Mouse (Mus musculus) stomach, postnatal 0 days (tissue): ENCODE measurements around the gene Col19a1. TPM values are rescaled to one million over a fixed set of nuclear protein-coding genes. Genes with fewer than 3 reads are reported as not detected.

ENCODE experiments used
- ATAC-seq: fragments of 200-750 bp; cut with Nextera tagmentation; 2 replicates; pipeline ENCODE4 v1.8.0; 2017; ENCODE audit not compliant: low FRiP score, low TSS enrichment
- DNase-seq: peaks from one replicate; pipeline ENCODE4 v3.0.0-alpha.2; 2016; ENCODE audit warnings: low spot score
- H3K27ac ChIP-seq: fragments of 300-500 bp; sonication (generic); replicated peaks from 2 replicates; pipeline ENCODE4 v1.5.1; 2014; ENCODE audit warnings: mild to moderate bottlenecking, control low read depth
- H3K27me3 ChIP-seq: fragments of 300-500 bp; sonication (generic); 2 replicates; pipeline ENCODE4 v1.6.1; 2014; ENCODE audit warnings: low read length; ENCODE audit not compliant: control insufficient read depth, insufficient read depth
- H3K36me3 ChIP-seq: fragments of 300-500 bp; sonication (generic); 2 replicates; pipeline ENCODE4 v1.6.1; 2014; ENCODE audit warnings: low read length, mixed read lengths; ENCODE audit not compliant: control insufficient read depth, insufficient read depth
- H3K4me1 ChIP-seq: fragments of 300-500 bp; sonication (generic); replicated peaks from 2 replicates; pipeline ENCODE4 v1.6.1; 2014; ENCODE audit warnings: antibody characterized with exemption; ENCODE audit not compliant: control insufficient read depth, insufficient read depth
- H3K4me2 ChIP-seq: fragments of 300-500 bp; sonication (generic); replicated peaks from 2 replicates; pipeline ENCODE4 v1.6.1; 2014; ENCODE audit warnings: low read depth, mild to moderate bottlenecking, control low read depth, moderate library complexity
- H3K4me3 ChIP-seq: fragments of 300-500 bp; sonication (generic); 2 replicates; pipeline ENCODE4 v1.5.1; 2014; ENCODE audit warnings: low read depth, low read length, control low read depth
- H3K9ac ChIP-seq: fragments of 300-500 bp; sonication (generic); 2 replicates; pipeline ENCODE4 v1.6.1; 2014; ENCODE audit warnings: mild to moderate bottlenecking, low read length, control low read depth, mixed read lengths
- H3K9me3 ChIP-seq: fragments of 300-500 bp; sonication (generic); 2 replicates; pipeline ENCODE4 v1.6.1; 2016; ENCODE audit warnings: low read length; ENCODE audit not compliant: control insufficient read depth
- CTCF ChIP-seq: IDR thresholded peaks from 2 replicates; pipeline ENCODE4 v1.5.1; 2016; ENCODE audit warnings: antibody characterized with exemption, low read depth, mild to moderate bottlenecking, moderate library complexity
- EP300 ChIP-seq: optimal IDR thresholded peaks from 2 replicates; pipeline ENCODE3; 2016; ENCODE audit warnings: antibody characterized with exemption
- WGBS: fragments of 180-500 bp; shearing (Covaris S2); extraction: QIAGEN DNeasy Blood & Tissue Kit; methylation state at CpG from one replicate; pipeline ENCODE4 v1.1.7; 2014; 5-methylcytosine and 5-hydroxymethylcytosine counted together
- polyA plus RNA-seq: library from polyadenylated mRNA; unstranded; fragments of >200 nt; fragmentation: Nextera tagmentation; extraction: Ambion mirVana; gene quantifications from 2 replicates; pipeline ENCODE4 v1.2.1, GENCODE M21; 2015

Gene Col19a1
- polyA plus RNA-seq, 1 experiment from 2014 or later: 3.6 TPM

- Histone ChIP-seq H3K9ac (no peak overlapping the region), H3K4me2 (no peak overlapping the region), H3K4me1 (no peaks in the 10 kb centered on the region), H3K9me3 (no peaks in the 10 kb centered on the region), H3K27me3 (no peaks in the 10 kb centered on the region), H3K27ac (no peak overlapping the region), H3K4me3 (no peak overlapping the region), H3K36me3 (no peaks in the 10 kb centered on the region)
- ATAC-seq: no peak
- TF ChIP-seq EP300 (no peak), CTCF (no peak)
- no peak for DNase-seq
- WGBS: 75% methylated on average over 4 of the region's 4 CpGs
Measured at GRCm38 (mm10) chr1:24225825-24226526, 361.3 kb downstream of the Col19a1 start.

GRCm38 (mm10) chr1:24222981-24223612 lies 364.2 kb downstream of the Col19a1 start:
- H3K9me3 ChIP-seq: no peaks in the 10 kb centered on the region
- H3K27ac ChIP-seq: no peak overlapping the region
- whole genome bisulfite sequencing: 87% methylated on average over 8 of the region's 8 CpGs
- no peaks in the 10 kb centered on the region for H3K4me1 ChIP-seq
- no peaks in the 10 kb centered on the region for H3K36me3 ChIP-seq
- TF ChIP-seq CTCF: no peak
- no peak for TF ChIP-seq EP300
- H3K9ac ChIP-seq: no peak overlapping the region
- ATAC-seq (no peak), DNase-seq (no peak)
- no peak overlapping the region for H3K4me2 ChIP-seq
- H3K4me3 ChIP-seq: no peak overlapping the region
- no peaks in the 10 kb centered on the region for H3K27me3 ChIP-seq

- DNase-seq (no peak), ATAC-seq (no peak)
- no peak overlapping the region for H3K4me2 ChIP-seq
- H3K27ac ChIP-seq: no peak overlapping the region
- H3K27me3 ChIP-seq: no peaks in the 10 kb centered on the region
- TF ChIP-seq CTCF: no peak
- TF ChIP-seq EP300: no peak
- H3K4me3 ChIP-seq: no peak overlapping the region
- no peak overlapping the region for H3K9ac ChIP-seq
- no peaks in the 10 kb centered on the region for H3K36me3 ChIP-seq
- no peaks in the 10 kb centered on the region for H3K9me3 ChIP-seq
- 73% methylated on average over 2 of the region's 2 CpGs for WGBS
- H3K4me1 ChIP-seq: no peaks in the 10 kb centered on the region
Measured at GRCm38 (mm10) chr1:24222231-24222630, 365.0 kb downstream of the Col19a1 start.

- no peaks in the 10 kb centered on the region for H3K4me1 ChIP-seq
- TF ChIP-seq CTCF (no peak), EP300 (no peak)
- H3K9me3 ChIP-seq: no peaks in the 10 kb centered on the region
- no peak overlapping the region for H3K4me2 ChIP-seq
- ATAC-seq (no peak), DNase-seq (no peak)
- H3K27ac ChIP-seq: no peak overlapping the region
- whole genome bisulfite sequencing: 59% methylated on average over 6 of the region's 6 CpGs
- no peaks in the 10 kb centered on the region for H3K27me3 ChIP-seq
- no peak overlapping the region for H3K9ac ChIP-seq
- no peaks in the 10 kb centered on the region for H3K36me3 ChIP-seq
- H3K4me3 ChIP-seq: no peak overlapping the region
Measured at GRCm38 (mm10) chr1:24219041-24219440, 368.2 kb downstream of the Col19a1 start.

Other genes with a start within 250 kb of the Col19a1 start
- gene Lmbrd1, start 91.2 kb upstream of the Col19a1 start, polyA plus RNA-seq: 33.6 and 35.2 TPM in 2 replicates